Mouse (Mus musculus) brain, embryonic 14.5 days (tissue): ENCODE data around the gene Agrn.

Source experiments
- CTCF ChIP-seq: fragments of 200-500 bp; IDR thresholded peaks from 2 replicates; pipeline ENCODE4 v1.5.1; 2012; ENCODE audit warnings: inconsistent platforms, mild to moderate bottlenecking, moderate library complexity, borderline replicate concordance; ENCODE audit not compliant: insufficient read depth, insufficient read length; ENCODE audit errors: extremely low read depth
- POLR2A ChIP-seq: fragments of 200-500 bp; IDR thresholded peaks from 2 replicates; pipeline ENCODE4 v1.6.1; 2012; ENCODE audit warnings: mild to moderate bottlenecking, inconsistent platforms, borderline replicate concordance; ENCODE audit not compliant: poor library complexity, insufficient read depth, insufficient read length, severe bottlenecking; ENCODE audit errors: extremely low read depth

- TF ChIP-seq CTCF: no peak
- TF ChIP-seq POLR2A: 0 out of 2 replicates have a peak, but pooled peaks have one; percentile 17
Observed at GRCm38 (mm10) chr4:156185950-156186850, 11.1 kb downstream of the Agrn start.
